Mouse (Mus musculus): ENCODE measurements around the gene Diablo. TPM values are rescaled to one million over a fixed set of nuclear protein-coding genes. Genes with fewer than 3 reads are reported as not detected.

Diablo gene
- total RNA-seq (2014; rRNA removed; ENCODE audit: low replicate concordance): 79.1 and 99.4 TPM in 2 replicates
- 105 and 107 TPM in 2 replicates for polyA plus RNA-seq (2015; fragmentation: Nextera tagmentation; extraction: Ambion mirVana)

DNA sequence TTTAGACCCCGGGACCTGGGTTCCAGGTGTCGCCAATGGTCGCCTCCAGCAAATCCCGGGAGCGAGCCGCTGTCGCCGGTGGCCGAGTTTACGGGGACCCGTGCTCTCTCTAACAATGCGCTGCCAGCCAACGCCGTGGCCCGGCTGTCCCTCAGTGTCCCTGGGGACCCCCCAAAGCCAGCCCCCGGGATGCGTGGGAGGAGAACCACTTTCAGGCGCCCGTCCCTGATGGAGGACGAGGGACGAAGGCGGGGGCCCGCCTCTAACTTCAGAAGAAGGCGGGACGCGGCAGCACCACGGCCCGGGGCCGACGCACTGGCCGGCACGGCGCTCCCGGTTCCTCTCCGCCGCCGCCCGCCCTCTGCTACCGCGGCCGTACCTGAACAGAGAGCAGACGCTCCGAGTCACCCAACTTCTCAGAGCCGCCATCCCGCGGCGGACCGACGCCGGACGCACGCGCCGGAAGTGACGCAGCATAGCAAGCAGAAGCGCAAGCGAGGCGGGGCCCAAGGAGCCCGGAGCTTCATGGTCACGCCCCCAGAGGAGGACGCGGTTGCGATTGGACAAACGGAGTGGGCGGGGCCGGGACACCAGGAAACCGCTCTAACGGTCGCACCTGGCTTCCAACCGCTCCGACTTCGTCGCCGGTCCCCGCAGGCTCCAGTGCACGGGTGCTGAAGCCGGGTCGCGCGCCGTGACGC, at the start of gene Diablo:
TSS of gene Diablo (minus strand) at position 485 of the 701 bp plus-strand sequence.
- TF ChIP-seq EP300 (IDR thresholded peaks at IDR 0.05; ENCODE audit: low read depth) (no peak), CTCF (IDR thresholded peaks at IDR 0.05; ENCODE audit: low read depth) (no peak)
- peak within 1 kb of the TSS; percentile 83 for H3K4me2 ChIP-seq (ENCODE audit: low read depth, low read length)
- peak within 1 kb of the TSS; percentile 78 for H3K4me3 ChIP-seq (ENCODE audit: low read depth, low read length)
- DNase-seq (ENCODE audit: low spot score) (peak; percentile 99), ATAC-seq (ENCODE audit: insufficient read depth, low read depth) (peak; percentile 99)
- H3K9me3 ChIP-seq (replicated peaks; ENCODE audit: control insufficient read depth, low read length): no peaks in the 10 kb centered on the region
- H3K36me3 ChIP-seq (replicated peaks; ENCODE audit: control insufficient read depth, insufficient read depth, low read length): peaks cover 11% of the 10 kb centered on the region; the same call in 1 of the 2 replicates
- peak within 1 kb of the TSS; percentile 64 for H3K27ac ChIP-seq (ENCODE audit: low read depth)
- H3K27me3 ChIP-seq (ENCODE audit: control insufficient read depth, insufficient read depth, low read length): no peaks in the 10 kb centered on the region
- under 1% methylated on average over 81 of the region's 82 CpGs for WGBS
- H3K9ac ChIP-seq (replicated peaks; ENCODE audit: low read depth, low read length): peak within 1 kb of the TSS; percentile 66
- H3K4me1 ChIP-seq (ENCODE audit: control insufficient read depth, insufficient read depth): 0 out of 2 replicates have a peak, but pooled peaks cover 9% of the 10 kb centered on the region

DNA sequence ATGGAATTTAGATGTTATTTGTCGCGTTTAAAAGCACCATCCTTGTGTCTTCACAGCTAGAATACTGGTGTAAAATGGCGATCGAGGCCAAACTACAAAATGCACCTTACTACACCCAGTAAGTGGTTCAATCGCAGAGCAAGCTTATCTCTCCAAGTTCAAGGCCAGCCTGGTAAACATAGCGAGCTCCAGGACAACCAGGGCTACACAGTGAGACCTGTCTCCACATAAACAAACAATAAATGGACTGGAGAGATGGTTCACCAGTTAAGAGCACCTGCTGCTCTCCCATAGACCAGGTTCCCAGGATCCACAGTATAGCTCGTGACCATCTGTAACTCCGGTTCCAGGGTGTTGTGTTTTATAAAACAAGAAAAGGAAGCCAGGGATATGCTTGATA, 49.4 kb upstream of the Diablo start:
- Histone ChIP-seq H3K4me3 (ENCODE audit: low read depth, low read length) (peak overlapping the region; percentile 100; the same call in 1 of the 2 replicates), H3K4me1 (ENCODE audit: control insufficient read depth, insufficient read depth) (peaks cover 6% of the 10 kb centered on the region; the same call in 1 of the 2 replicates), H3K27me3 (ENCODE audit: control insufficient read depth, insufficient read depth, low read length) (no peaks in the 10 kb centered on the region), H3K27ac (ENCODE audit: low read depth) (no peak overlapping the region), H3K4me2 (ENCODE audit: low read depth, low read length) (peak overlapping the region; percentile 91), H3K9ac (replicated peaks; ENCODE audit: low read depth, low read length) (no peak overlapping the region), H3K36me3 (replicated peaks; ENCODE audit: control insufficient read depth, insufficient read depth, low read length) (peaks cover 32% of the 10 kb centered on the region), H3K9me3 (replicated peaks; ENCODE audit: control insufficient read depth, low read length) (no peaks in the 10 kb centered on the region)
- TF ChIP-seq CTCF (IDR thresholded peaks at IDR 0.05; ENCODE audit: low read depth): no peak
- TF ChIP-seq EP300 (IDR thresholded peaks at IDR 0.05; ENCODE audit: low read depth): no peak
- ATAC-seq (ENCODE audit: insufficient read depth, low read depth) (no peak), DNase-seq (ENCODE audit: low spot score) (no peak)
- 62% methylated on average over 8 of the region's 8 CpGs for WGBS

DNA sequence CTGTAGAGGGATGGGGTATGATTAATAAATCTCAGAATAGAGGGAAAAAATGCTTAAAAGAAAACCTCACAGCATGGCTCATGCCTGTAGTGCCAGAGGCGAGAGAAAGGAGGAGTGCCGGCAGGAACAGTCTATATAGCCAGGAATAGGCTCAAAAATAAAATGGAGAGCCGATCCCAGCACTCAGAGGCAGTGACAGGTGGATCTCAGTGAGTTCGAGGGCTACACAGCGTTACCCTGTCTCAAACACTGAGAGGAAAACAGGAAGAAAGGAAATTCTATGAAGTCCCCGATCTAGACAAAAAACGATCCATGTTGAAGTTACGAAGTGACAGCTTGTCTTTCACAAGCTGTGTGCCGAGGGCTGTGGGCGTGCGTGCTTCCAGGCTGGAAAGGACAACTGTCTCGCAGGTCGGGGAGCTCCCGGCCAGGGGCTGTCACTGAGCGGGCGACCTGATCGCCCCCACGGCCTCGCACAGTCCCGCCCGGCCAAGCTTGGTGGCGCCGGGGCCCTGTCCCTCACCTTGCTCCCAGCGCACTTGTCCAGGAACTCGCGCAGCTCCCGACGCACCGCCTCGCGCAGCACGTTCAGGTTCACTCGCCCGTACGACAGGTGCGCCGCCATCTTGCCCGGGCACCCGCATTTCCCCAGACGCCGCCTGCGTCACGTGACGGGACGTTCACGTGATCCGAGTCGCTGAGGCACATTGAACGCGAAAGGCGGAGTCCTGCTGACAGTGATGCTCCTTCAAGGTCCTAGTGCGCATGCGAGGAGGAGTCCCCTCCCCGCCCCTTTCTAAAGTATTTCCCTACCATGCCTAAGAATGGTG, 48.6 kb upstream of the Diablo start, which contains the start of gene Vps33a:
TSS of gene Vps33a (minus strand) at position 682 of the 830 bp plus-strand sequence.
- Histone ChIP-seq H3K4me3 (ENCODE audit: low read depth, low read length) (peak within 1 kb of the TSS; percentile 100), H3K4me2 (ENCODE audit: low read depth, low read length) (peak within 1 kb of the TSS; percentile 91), H3K9me3 (replicated peaks; ENCODE audit: control insufficient read depth, low read length) (no peaks in the 10 kb centered on the region), H3K36me3 (replicated peaks; ENCODE audit: control insufficient read depth, insufficient read depth, low read length) (peaks cover 31% of the 10 kb centered on the region), H3K27ac (ENCODE audit: low read depth) (peak within 1 kb of the TSS; percentile 78), H3K27me3 (ENCODE audit: control insufficient read depth, insufficient read depth, low read length) (no peaks in the 10 kb centered on the region), H3K9ac (replicated peaks; ENCODE audit: low read depth, low read length) (peak within 1 kb of the TSS; percentile 87), H3K4me1 (ENCODE audit: control insufficient read depth, insufficient read depth) (peaks cover 6% of the 10 kb centered on the region; the same call in 1 of the 2 replicates)
- ATAC-seq (ENCODE audit: insufficient read depth, low read depth) (peak; percentile 94), DNase-seq (ENCODE audit: low spot score) (peak; percentile 96)
- WGBS: under 1% methylated on average over 54 of the region's 54 CpGs
- no peak for TF ChIP-seq EP300 (IDR thresholded peaks at IDR 0.05; ENCODE audit: low read depth)
- TF ChIP-seq CTCF (IDR thresholded peaks at IDR 0.05; ENCODE audit: low read depth): no peak

DNA sequence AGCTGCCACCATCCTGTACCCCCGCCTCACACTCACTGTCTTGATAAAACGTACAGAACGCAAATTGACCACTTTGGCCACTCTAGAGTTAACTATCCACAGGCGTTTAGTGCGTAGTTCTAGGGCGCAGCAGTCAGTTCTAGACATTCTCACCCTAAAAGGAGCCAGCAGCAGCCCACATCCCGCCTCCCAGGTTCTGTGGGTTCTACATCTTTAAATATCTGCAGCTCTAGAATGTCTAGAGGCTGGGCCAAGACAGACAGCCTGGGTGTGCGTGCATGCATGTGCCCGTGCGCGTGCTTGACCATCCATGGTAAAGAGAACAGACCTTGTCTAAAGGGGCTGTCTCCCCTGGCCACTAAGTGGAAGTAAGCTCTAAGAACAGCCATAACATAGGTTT, 37.2 kb upstream of the Diablo start:
- DNase-seq (ENCODE audit: low spot score) (no peak), ATAC-seq (ENCODE audit: insufficient read depth, low read depth) (no peak)
- H3K27me3 ChIP-seq (ENCODE audit: control insufficient read depth, insufficient read depth, low read length): no peaks in the 10 kb centered on the region
- no peak overlapping the region for H3K27ac ChIP-seq (ENCODE audit: low read depth)
- H3K4me3 ChIP-seq (ENCODE audit: low read depth, low read length): no peak overlapping the region
- TF ChIP-seq CTCF (IDR thresholded peaks at IDR 0.05; ENCODE audit: low read depth) (no peak), EP300 (IDR thresholded peaks at IDR 0.05; ENCODE audit: low read depth) (no peak)
- no peak overlapping the region for H3K9ac ChIP-seq (replicated peaks; ENCODE audit: low read depth, low read length)
- no peak overlapping the region for H3K4me2 ChIP-seq (ENCODE audit: low read depth, low read length)
- WGBS: 91% methylated on average over 11 of the region's 11 CpGs
- peaks cover 87% of the 10 kb centered on the region for H3K36me3 ChIP-seq (replicated peaks; ENCODE audit: control insufficient read depth, insufficient read depth, low read length)
- no peaks in the 10 kb centered on the region for H3K4me1 ChIP-seq (ENCODE audit: control insufficient read depth, insufficient read depth)
- H3K9me3 ChIP-seq (replicated peaks; ENCODE audit: control insufficient read depth, low read length): no peaks in the 10 kb centered on the region

- 88% methylated on average over 8 of the region's 8 CpGs for WGBS
- ATAC-seq (ENCODE audit: insufficient read depth, low read depth) (no peak), DNase-seq (ENCODE audit: low spot score) (no peak)
- Histone ChIP-seq H3K4me2 (ENCODE audit: low read depth, low read length) (no peak overlapping the region), H3K4me3 (ENCODE audit: low read depth, low read length) (no peak overlapping the region), H3K27ac (ENCODE audit: low read depth) (no peak overlapping the region), H3K4me1 (ENCODE audit: control insufficient read depth, insufficient read depth) (no peaks in the 10 kb centered on the region), H3K27me3 (ENCODE audit: control insufficient read depth, insufficient read depth, low read length) (no peaks in the 10 kb centered on the region), H3K9me3 (replicated peaks; ENCODE audit: control insufficient read depth, low read length) (no peaks in the 10 kb centered on the region), H3K9ac (replicated peaks; ENCODE audit: low read depth, low read length) (no peak overlapping the region), H3K36me3 (replicated peaks; ENCODE audit: control insufficient read depth, insufficient read depth, low read length) (peaks cover 76% of the 10 kb centered on the region)
- TF ChIP-seq CTCF (IDR thresholded peaks at IDR 0.05; ENCODE audit: low read depth) (no peak), EP300 (IDR thresholded peaks at IDR 0.05; ENCODE audit: low read depth) (no peak)
Observed at GRCm38 (mm10) chr5:123559588-123559987, 35.6 kb upstream of the Diablo start.

Data from heart, postnatal 0 days (tissue).